Mouse (Mus musculus) bone marrow macrophage, adult 2 months (primary cell): Measurements from ENCODE around the gene Ppfia3.

Experiments used
- CTCF ChIP-seq: IDR thresholded peaks from 2 replicates; pipeline ENCODE4 v1.5.1; 2012; ENCODE audit warnings: low read depth, mild to moderate bottlenecking, low read length, moderate library complexity
- POLR2A ChIP-seq: IDR thresholded peaks from 2 replicates; pipeline ENCODE4 v1.6.1; 2012; ENCODE audit warnings: mild to moderate bottlenecking, low read depth, low read length, borderline replicate concordance

DNA sequence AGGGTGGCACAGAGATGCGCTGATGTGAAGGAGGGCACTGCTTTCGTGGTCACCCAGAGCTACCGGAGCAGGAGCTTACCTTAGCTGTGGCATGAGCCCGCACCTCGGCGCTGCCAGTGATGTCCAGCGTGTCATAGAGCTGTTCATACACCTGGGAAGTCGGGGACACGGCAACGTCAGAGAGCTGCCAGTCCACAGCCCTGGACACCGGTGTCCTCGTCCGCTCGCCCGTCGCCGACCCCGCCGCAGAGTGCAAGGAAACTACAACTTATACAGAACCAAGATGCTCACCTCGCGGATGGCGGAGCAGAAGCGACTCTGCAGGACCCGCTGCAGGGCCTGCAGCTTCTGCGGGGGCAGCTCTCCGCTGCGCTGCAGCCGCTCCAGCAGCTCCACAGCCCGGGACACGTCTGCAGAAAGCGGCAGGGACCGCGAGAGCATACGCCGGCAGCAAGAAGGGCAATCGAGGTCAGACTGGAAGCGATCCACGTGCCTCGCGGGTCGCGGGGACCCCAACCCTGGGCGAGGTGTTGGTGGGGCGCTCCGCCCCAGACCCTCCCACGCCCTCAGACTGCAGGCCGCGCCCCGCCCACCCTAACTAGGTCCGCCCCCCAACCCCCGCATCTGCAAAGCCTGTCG lies 3.1 kb upstream of the Ppfia3 start:
- TF ChIP-seq POLR2A, result no peak
- no peak for TF ChIP-seq CTCF
